Mouse (Mus musculus) heart, embryonic 15.5 days (tissue): ENCODE measurements at regions not wholly inside any gene's neighbourhood (a gene's known extent, or its start where the extent isn't known, plus 50 kb on each side); places are given as distances from the start of the nearest gene placed in this dataset.

Experiments used
- ATAC-seq: fragments of 200-750 bp; cut with Nextera tagmentation; replicated peaks from 2 replicates; pipeline ENCODE4 v1.8.0; 2017; ENCODE audit warnings: low read depth, moderate TSS enrichment; ENCODE audit not compliant: insufficient number of reproducible peaks, insufficient read depth, low FRiP score
- H3K27ac ChIP-seq: fragments of 300-500 bp; sonication (generic); 2 replicates; pipeline ENCODE4 v1.5.1; 2015; ENCODE audit warnings: mild to moderate bottlenecking, inconsistent platforms
- H3K27me3 ChIP-seq: fragments of 300-500 bp; sonication (generic); 2 replicates; pipeline ENCODE4 v1.6.1; 2015; ENCODE audit warnings: inconsistent platforms
- H3K36me3 ChIP-seq: fragments of 300-500 bp; sonication (generic); 2 replicates; pipeline ENCODE4 v1.6.1; 2015; ENCODE audit warnings: mild to moderate bottlenecking, inconsistent platforms
- H3K4me1 ChIP-seq: fragments of 300-500 bp; sonication (generic); replicated peaks from 2 replicates; pipeline ENCODE4 v1.6.1; 2015; ENCODE audit warnings: inconsistent platforms
- H3K4me2 ChIP-seq: fragments of 300-500 bp; sonication (generic); 2 replicates; pipeline ENCODE4 v1.6.1; 2015; ENCODE audit warnings: inconsistent platforms, mild to moderate bottlenecking, moderate library complexity
- H3K4me3 ChIP-seq: fragments of 300-500 bp; sonication (generic); 2 replicates; pipeline ENCODE4 v1.5.1; 2015; ENCODE audit warnings: mild to moderate bottlenecking, inconsistent platforms
- H3K9ac ChIP-seq: fragments of 300-500 bp; sonication (generic); 2 replicates; pipeline ENCODE4 v1.6.1; 2015; ENCODE audit warnings: mild to moderate bottlenecking, inconsistent platforms
- H3K9me3 ChIP-seq: fragments of 300-500 bp; sonication (generic); replicated peaks from 2 replicates; pipeline ENCODE4 v1.6.1; 2016; ENCODE audit warnings: inconsistent platforms
- WGBS: fragments of 180-500 bp; shearing (Covaris S2); methylation state at CpG from one replicate; pipeline ENCODE4 v1.1.7; 2015; ENCODE audit warnings: mixed read lengths; 5-methylcytosine and 5-hydroxymethylcytosine counted together

GRCm38 (mm10) chr3:17452984-17453383 is 495.2 kb upstream of the Cypt12 start:
- H3K27ac ChIP-seq: no peak overlapping the region
- H3K36me3 ChIP-seq: no peaks in the 10 kb centered on the region
- H3K9me3 ChIP-seq: no peaks in the 10 kb centered on the region
- H3K4me1 ChIP-seq: no peaks in the 10 kb centered on the region
- ATAC-seq: no peak
- WGBS: 82% methylated on average over 1 of the region's 1 CpGs
- no peak overlapping the region for H3K9ac ChIP-seq
- H3K4me3 ChIP-seq: no peak overlapping the region
- H3K27me3 ChIP-seq: no peaks in the 10 kb centered on the region
- H3K4me2 ChIP-seq: no peak overlapping the region

GRCm38 (mm10) chr3:17460545-17460944 is 487.7 kb upstream of the Cypt12 start:
- no peak overlapping the region for H3K27ac ChIP-seq
- no peaks in the 10 kb centered on the region for H3K27me3 ChIP-seq
- WGBS: 88% methylated on average over 5 of the region's 5 CpGs
- no peaks in the 10 kb centered on the region for H3K36me3 ChIP-seq
- H3K9me3 ChIP-seq: no peaks in the 10 kb centered on the region
- no peaks in the 10 kb centered on the region for H3K4me1 ChIP-seq
- ATAC-seq: no peak
- no peak overlapping the region for H3K4me3 ChIP-seq
- no peak overlapping the region for H3K4me2 ChIP-seq
- H3K9ac ChIP-seq: no peak overlapping the region

- Histone ChIP-seq H3K4me2 (no peak overlapping the region), H3K27ac (no peak overlapping the region), H3K4me3 (no peak overlapping the region), H3K36me3 (no peaks in the 10 kb centered on the region), H3K9me3 (no peaks in the 10 kb centered on the region), H3K27me3 (no peaks in the 10 kb centered on the region), H3K9ac (no peak overlapping the region), H3K4me1 (no peaks in the 10 kb centered on the region)
- WGBS: 78% methylated on average over 4 of the region's 4 CpGs
- ATAC-seq: no peak
Observed at GRCm38 (mm10) chr3:17461365-17461764, 486.8 kb upstream of the Cypt12 start.

- Histone ChIP-seq H3K4me2 (no peak overlapping the region), H3K27ac (no peak overlapping the region), H3K4me1 (no peaks in the 10 kb centered on the region), H3K9me3 (no peaks in the 10 kb centered on the region), H3K4me3 (no peak overlapping the region), H3K27me3 (no peaks in the 10 kb centered on the region), H3K9ac (no peak overlapping the region), H3K36me3 (no peaks in the 10 kb centered on the region)
- 81% methylated on average over 2 of the region's 2 CpGs for WGBS
- ATAC-seq: no peak
Observed at GRCm38 (mm10) chr3:17473812-17474211, 474.4 kb upstream of the Cypt12 start.

GRCm38 (mm10) chr3:17489240-17490142 is 458.7 kb upstream of the Cypt12 start:
- ATAC-seq: no peak; the same call in 1 of the 2 replicates
- H3K4me2 ChIP-seq: no peak overlapping the region
- no peaks in the 10 kb centered on the region for H3K36me3 ChIP-seq
- no peak overlapping the region for H3K9ac ChIP-seq
- 23% methylated on average over 4 of the region's 4 CpGs for WGBS
- no peak overlapping the region for H3K27ac ChIP-seq
- H3K4me3 ChIP-seq: no peak overlapping the region
- H3K9me3 ChIP-seq: no peaks in the 10 kb centered on the region
- H3K4me1 ChIP-seq: no peaks in the 10 kb centered on the region
- no peaks in the 10 kb centered on the region for H3K27me3 ChIP-seq

- H3K27me3 ChIP-seq: no peaks in the 10 kb centered on the region
- H3K36me3 ChIP-seq: no peaks in the 10 kb centered on the region
- ATAC-seq: no peak
- no peak overlapping the region for H3K4me2 ChIP-seq
- H3K9me3 ChIP-seq: no peaks in the 10 kb centered on the region
- H3K9ac ChIP-seq: no peak overlapping the region
- no peaks in the 10 kb centered on the region for H3K4me1 ChIP-seq
- no peak overlapping the region for H3K27ac ChIP-seq
- no peak overlapping the region for H3K4me3 ChIP-seq
Observed at GRCm38 (mm10) chr3:17490632-17491031, 457.6 kb upstream of the Cypt12 start.

GRCm38 (mm10) chr3:17498291-17498690 is 449.9 kb upstream of the Cypt12 start:
- Histone ChIP-seq H3K4me2 (no peak overlapping the region), H3K4me3 (no peak overlapping the region), H3K36me3 (no peaks in the 10 kb centered on the region), H3K4me1 (no peaks in the 10 kb centered on the region), H3K27ac (no peak overlapping the region), H3K9ac (no peak overlapping the region), H3K9me3 (no peaks in the 10 kb centered on the region), H3K27me3 (no peaks in the 10 kb centered on the region)
- 78% methylated on average over 3 of the region's 3 CpGs for WGBS
- no peak for ATAC-seq

GRCm38 (mm10) chr3:17501556-17501955 is 446.7 kb upstream of the Cypt12 start:
- Histone ChIP-seq H3K4me1 (no peaks in the 10 kb centered on the region), H3K27me3 (no peaks in the 10 kb centered on the region), H3K27ac (no peak overlapping the region), H3K9me3 (no peaks in the 10 kb centered on the region), H3K4me3 (no peak overlapping the region), H3K4me2 (no peak overlapping the region), H3K9ac (no peak overlapping the region), H3K36me3 (no peaks in the 10 kb centered on the region)
- no peak for ATAC-seq
- 40% methylated on average over 2 of the region's 2 CpGs for WGBS

- Histone ChIP-seq H3K27me3 (no peaks in the 10 kb centered on the region), H3K4me3 (no peak overlapping the region), H3K4me2 (no peak overlapping the region), H3K27ac (no peak overlapping the region), H3K36me3 (no peaks in the 10 kb centered on the region), H3K4me1 (no peaks in the 10 kb centered on the region), H3K9me3 (no peaks in the 10 kb centered on the region), H3K9ac (no peak overlapping the region)
- no peak for ATAC-seq
Observed at GRCm38 (mm10) chr3:17541346-17541745, 406.9 kb upstream of the Cypt12 start.

- H3K27me3 ChIP-seq: no peaks in the 10 kb centered on the region
- no peaks in the 10 kb centered on the region for H3K36me3 ChIP-seq
- H3K9me3 ChIP-seq: no peaks in the 10 kb centered on the region
- H3K4me2 ChIP-seq: no peak overlapping the region
- no peak overlapping the region for H3K4me3 ChIP-seq
- WGBS: 53% methylated on average over 1 of the region's 1 CpGs
- ATAC-seq: no peak
- no peak overlapping the region for H3K27ac ChIP-seq
- no peaks in the 10 kb centered on the region for H3K4me1 ChIP-seq
- no peak overlapping the region for H3K9ac ChIP-seq
Observed at GRCm38 (mm10) chr3:17547559-17548059, 400.6 kb upstream of the Cypt12 start.

GRCm38 (mm10) chr3:17582487-17582886 is 365.7 kb upstream of the Cypt12 start:
- Histone ChIP-seq H3K9ac (no peak overlapping the region), H3K27me3 (no peaks in the 10 kb centered on the region), H3K4me1 (no peaks in the 10 kb centered on the region), H3K4me3 (no peak overlapping the region), H3K4me2 (no peak overlapping the region), H3K9me3 (no peaks in the 10 kb centered on the region), H3K27ac (no peak overlapping the region), H3K36me3 (no peaks in the 10 kb centered on the region)
- 66% methylated on average over 9 of the region's 9 CpGs for WGBS
- no peak for ATAC-seq

GRCm38 (mm10) chr3:17589956-17590546 is 358.2 kb upstream of the Cypt12 start:
- Histone ChIP-seq H3K4me1 (no peaks in the 10 kb centered on the region), H3K27ac (no peak overlapping the region), H3K36me3 (no peaks in the 10 kb centered on the region), H3K27me3 (no peaks in the 10 kb centered on the region), H3K9me3 (no peaks in the 10 kb centered on the region), H3K4me3 (no peak overlapping the region), H3K9ac (no peak overlapping the region), H3K4me2 (no peak overlapping the region)
- ATAC-seq: no peak
- WGBS: 65% methylated on average over 2 of the region's 2 CpGs
